Mouse (Mus musculus) spleen, adult 2 months (tissue): ENCODE data around the gene Gm20388.

ENCODE experiments used
- CTCF ChIP-seq: fragments of 200-500 bp; IDR thresholded peaks from 2 replicates; pipeline ENCODE4 v1.5.1; 2011; ENCODE audit warnings: mild to moderate bottlenecking, inconsistent platforms; ENCODE audit not compliant: insufficient read depth, insufficient read length, insufficient replicate concordance; ENCODE audit errors: extremely low read depth
- POLR2A ChIP-seq: fragments of 200-500 bp; IDR thresholded peaks from 2 replicates; pipeline ENCODE4 v1.6.1; 2011; ENCODE audit warnings: low read depth, low read length, inconsistent platforms

- TF ChIP-seq POLR2A = no peak
- peak; percentile 41; the same call in 1 of the 2 replicates for TF ChIP-seq CTCF
Measured at GRCm38 (mm10) chr8:120970346-120970745, 1059.7 kb downstream of the Gm20388 start.
